Mouse (Mus musculus): ENCODE results near the gene Cbr2.

- TF ChIP-seq CTCF (IDR thresholded peaks at IDR 0.05; ENCODE audit: low read depth, low read length) (no peak), POLR2A (IDR thresholded peaks at IDR 0.05; ENCODE audit: extremely low read depth, insufficient read depth, low read length) (no peak)
Measured at GRCm38 (mm10) chr11:120728530-120729240, 3.2 kb downstream of the Cbr2 start.

Data from liver, adult 2 months (tissue).